Mouse (Mus musculus): Measurements from ENCODE around the gene Diexf.

Diexf gene

DNA sequence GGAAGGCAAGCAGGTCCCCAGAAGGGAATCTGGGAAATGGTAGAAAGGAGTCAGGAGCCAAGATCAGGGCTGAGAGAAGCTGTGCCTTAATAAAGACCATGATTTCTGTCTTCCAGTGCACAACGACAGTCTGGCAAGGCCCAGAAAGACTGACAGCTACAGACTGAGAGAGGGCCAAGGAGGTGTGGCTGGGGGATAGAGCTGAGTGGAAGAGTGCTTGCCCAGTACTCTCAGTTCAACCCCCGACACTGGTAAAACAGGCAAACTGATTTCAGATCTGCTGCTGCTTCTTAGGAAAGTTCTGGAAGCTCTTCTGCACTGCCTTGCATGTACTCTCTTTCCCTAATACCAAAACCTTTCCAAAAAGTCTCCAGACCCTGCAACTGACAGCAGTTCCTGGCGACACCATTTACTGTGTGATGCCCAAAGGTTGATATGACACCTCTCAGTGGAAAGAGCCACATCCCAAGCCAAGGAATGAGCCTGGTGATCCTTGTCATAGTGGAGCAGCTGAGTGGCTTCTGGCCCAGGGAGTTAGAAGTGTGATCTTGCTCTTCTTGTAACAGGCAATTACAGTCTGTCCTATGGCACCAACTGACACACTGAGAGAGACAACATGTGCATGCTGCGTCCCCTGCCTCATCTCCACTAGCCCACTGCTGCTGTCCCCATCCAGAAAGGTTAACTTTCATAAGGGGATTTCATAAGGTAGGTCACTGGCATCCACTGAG is 43.8 kb downstream of the Diexf start:
- no peak for DNase-seq (ENCODE audit: low read depth, low spot score)

DNA sequence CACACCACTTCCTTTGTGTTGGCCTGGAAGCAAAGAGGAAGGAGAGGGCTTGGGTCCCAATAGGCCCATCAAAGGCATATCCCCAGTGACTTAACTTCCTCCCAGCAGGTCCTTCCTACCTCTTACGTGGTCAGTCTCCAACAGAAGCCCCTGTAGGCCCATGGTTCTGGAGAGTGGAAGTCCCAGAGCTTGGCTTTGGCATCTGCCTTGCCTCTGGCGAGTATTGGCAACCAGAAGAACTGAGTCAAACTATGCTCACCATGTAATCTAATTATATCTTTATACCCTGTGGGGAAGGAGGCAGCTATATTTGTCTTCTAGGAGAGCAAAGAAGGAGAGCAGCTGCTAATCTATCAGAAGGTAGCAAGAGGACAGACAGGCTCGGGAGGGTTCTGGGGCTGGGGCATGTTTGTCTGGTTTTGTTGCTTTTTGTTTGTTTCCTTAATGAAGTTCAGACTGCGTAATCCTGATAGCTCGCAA is 44.5 kb downstream of the Diexf start:
- DNase-seq (ENCODE audit: low read depth, low spot score), result no peak

- peak; percentile 12 for DNase-seq (ENCODE audit: low read depth, low spot score)
Observed at GRCm38 (mm10) chr1:193084016-193084415, 46.1 kb downstream of the Diexf start.

DNA sequence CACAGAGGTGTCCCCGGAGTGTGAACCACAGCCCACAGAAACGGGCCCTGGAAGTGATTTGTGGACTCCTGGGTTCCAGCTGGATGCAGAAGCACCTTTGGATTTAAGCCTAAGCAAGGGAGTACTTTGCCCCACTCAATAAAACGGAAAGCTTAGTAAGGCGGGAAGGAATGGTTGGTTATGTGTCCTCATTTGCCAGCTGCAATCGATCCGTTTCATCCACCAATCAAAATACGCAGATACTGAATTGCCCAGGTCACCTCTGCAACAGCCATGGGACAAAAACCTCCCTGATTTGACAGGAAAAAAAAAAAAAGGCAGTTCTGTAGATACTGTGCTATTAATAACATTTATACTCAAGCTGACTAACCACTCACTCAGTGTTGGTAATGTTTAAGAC is 47.0 kb downstream of the Diexf start:
- no peak for DNase-seq (ENCODE audit: low read depth, low spot score)

- DNase-seq (ENCODE audit: low read depth, low spot score), result no peak
Observed at GRCm38 (mm10) chr1:193082311-193082921, 47.7 kb downstream of the Diexf start.

DNA sequence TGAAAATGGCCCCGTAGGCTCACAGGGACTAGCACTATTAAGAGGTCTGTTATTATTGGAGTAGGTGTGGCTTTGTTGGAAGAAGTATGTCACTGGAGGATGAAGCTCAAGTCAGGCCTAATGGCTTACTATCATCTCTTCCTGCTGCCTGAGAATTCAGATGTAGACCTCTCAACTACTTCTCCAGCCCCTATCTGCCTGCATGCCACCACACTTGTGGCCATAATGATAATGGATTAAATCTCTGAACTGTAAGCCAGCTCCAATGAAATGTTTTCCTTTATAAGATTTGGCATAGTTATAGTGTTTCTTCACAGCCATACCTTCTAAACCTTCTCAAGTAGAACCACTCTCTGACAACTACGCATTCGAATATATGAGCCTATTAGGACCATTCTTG is 67.5 kb downstream of the Diexf start:
- no peak for DNase-seq (ENCODE audit: low read depth, low spot score)

DNA sequence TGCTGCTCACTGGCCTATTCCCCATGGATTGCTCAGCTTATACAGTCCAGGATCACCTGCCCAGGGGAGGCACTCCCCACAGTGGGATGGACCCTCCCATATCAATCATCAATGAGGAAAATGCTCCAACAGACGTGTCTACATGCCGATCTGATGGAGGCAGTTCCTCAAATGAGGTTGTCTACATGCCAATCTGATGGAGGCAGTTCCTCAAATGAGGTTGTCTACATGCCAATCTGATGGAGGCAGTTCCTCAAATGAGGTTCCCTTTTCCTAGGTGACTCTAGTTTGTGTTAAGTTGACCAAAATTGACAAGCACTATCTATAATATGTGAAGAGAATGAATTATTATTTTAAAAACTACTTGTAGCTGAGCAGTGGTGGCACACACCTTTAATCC is 69.9 kb downstream of the Diexf start:
- DNase-seq (ENCODE audit: low read depth, low spot score), result no peak

GRCm38 (mm10) chr1:193059596-193059995 is 70.5 kb downstream of the Diexf start:
- DNase-seq (ENCODE audit: low read depth, low spot score), result no peak

GRCm38 (mm10) chr1:193054401-193054800 is 75.7 kb downstream of the Diexf start:
- no peak for DNase-seq (ENCODE audit: low read depth, low spot score)

GRCm38 (mm10) chr1:193053065-193053464 is 77.0 kb downstream of the Diexf start:
- no peak for DNase-seq (ENCODE audit: low read depth, low spot score)

DNA sequence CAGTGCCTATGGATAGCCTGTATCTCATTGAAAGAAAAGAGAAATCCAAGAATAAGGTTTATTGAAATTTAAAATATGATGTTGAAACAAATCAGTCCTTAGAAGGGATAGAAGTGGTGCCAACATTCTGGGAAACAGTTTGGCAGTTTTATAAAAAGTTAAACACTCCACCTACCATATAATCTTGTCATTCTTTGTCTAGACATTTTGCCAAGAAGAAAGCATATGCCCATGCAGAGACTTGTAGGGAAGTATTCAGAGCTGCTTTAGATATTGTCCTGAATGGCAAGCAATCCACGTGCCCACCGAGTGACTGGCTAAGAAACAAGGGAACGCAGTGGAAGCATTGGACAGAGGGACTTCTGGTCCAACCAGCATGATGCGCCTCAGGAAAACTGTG is 82.5 kb downstream of the Diexf start:
- no peak for DNase-seq (ENCODE audit: low read depth, low spot score)

- no peak for DNase-seq (ENCODE audit: low read depth, low spot score)
Observed at GRCm38 (mm10) chr1:193042760-193043295, 87.2 kb downstream of the Diexf start.

All from 3T3-L1 (cell line).